Mouse (Mus musculus) forebrain, embryonic 13.5 days (tissue): ENCODE results near the gene Sept1. TPM values are rescaled to one million over a fixed set of nuclear protein-coding genes. Genes with fewer than 3 reads are reported as not detected.

Experiments used
- ATAC-seq: fragments of 200-750 bp; cut with Nextera tagmentation; 2 replicates; pipeline ENCODE4 v1.8.0; 2017
- H3K27ac ChIP-seq: fragments of 300-500 bp; sonication (generic); 2 replicates; pipeline ENCODE4 v1.5.1; 2015; ENCODE audit warnings: inconsistent platforms, mild to moderate bottlenecking, moderate library complexity
- H3K27me3 ChIP-seq: fragments of 300-500 bp; sonication (generic); 2 replicates; pipeline ENCODE4 v1.6.1; 2015; ENCODE audit warnings: mild to moderate bottlenecking, inconsistent platforms
- H3K36me3 ChIP-seq: fragments of 300-500 bp; sonication (generic); 2 replicates; pipeline ENCODE4 v1.6.1; 2015; ENCODE audit warnings: mild to moderate bottlenecking, inconsistent platforms; ENCODE audit not compliant: poor library complexity, severe bottlenecking
- H3K4me1 ChIP-seq: fragments of 300-500 bp; sonication (generic); 2 replicates; pipeline ENCODE4 v1.6.1; 2015; ENCODE audit warnings: inconsistent platforms
- H3K4me2 ChIP-seq: fragments of 300-500 bp; sonication (generic); 2 replicates; pipeline ENCODE4 v1.6.1; 2015; ENCODE audit warnings: inconsistent platforms, mild to moderate bottlenecking, moderate library complexity
- H3K4me3 ChIP-seq: fragments of 300-500 bp; sonication (generic); 2 replicates; pipeline ENCODE4 v1.5.1; 2015; ENCODE audit warnings: mild to moderate bottlenecking, inconsistent platforms
- H3K9ac ChIP-seq: fragments of 300-500 bp; sonication (generic); 2 replicates; pipeline ENCODE4 v1.6.1; 2015; ENCODE audit warnings: mild to moderate bottlenecking, inconsistent platforms
- H3K9me3 ChIP-seq: fragments of 300-500 bp; sonication (generic); replicated peaks from 2 replicates; pipeline ENCODE4 v1.6.1; 2016; ENCODE audit warnings: inconsistent platforms
- WGBS: fragments of 180-500 bp; shearing (Covaris S2); methylation state at CpG from one replicate; pipeline ENCODE4 v1.1.7; 2015; 5-methylcytosine and 5-hydroxymethylcytosine counted together
- polyA plus RNA-seq: library from polyadenylated mRNA; unstranded; fragments of >200 nt; fragmentation: Nextera tagmentation; extraction: Ambion mirVana; gene quantifications from 2 replicates; pipeline ENCODE4 v1.2.1, GENCODE M21; 2015

Sept1 gene
- polyA plus RNA-seq, 1 experiment from 2014 or later = 33.4 TPM

GRCm38 (mm10) chr7:127225147-127225995, 7.6 kb downstream of the Sept1 start:
- 89% methylated on average over 11 of the region's 11 CpGs for WGBS
- H3K36me3 ChIP-seq = peaks cover 20% of the 10 kb centered on the region; the same call in 1 of the 2 replicates
- H3K4me3 ChIP-seq = no peak overlapping the region
- no peak overlapping the region for H3K4me2 ChIP-seq
- H3K4me1 ChIP-seq = peaks cover 9% of the 10 kb centered on the region
- H3K27ac ChIP-seq = no peak overlapping the region
- H3K9me3 ChIP-seq = no peaks in the 10 kb centered on the region
- no peak for ATAC-seq
- no peaks in the 10 kb centered on the region for H3K27me3 ChIP-seq
- H3K9ac ChIP-seq = no peak overlapping the region

GRCm38 (mm10) chr7:127224616-127225015, 8.3 kb downstream of the Sept1 start:
- no peak overlapping the region for H3K4me3 ChIP-seq
- no peaks in the 10 kb centered on the region for H3K27me3 ChIP-seq
- H3K27ac ChIP-seq = no peak overlapping the region
- H3K36me3 ChIP-seq = peaks cover 14% of the 10 kb centered on the region; the same call in 1 of the 2 replicates
- no peaks in the 10 kb centered on the region for H3K9me3 ChIP-seq
- WGBS = 92% methylated on average over 6 of the region's 6 CpGs
- ATAC-seq = no peak
- no peak overlapping the region for H3K9ac ChIP-seq
- H3K4me2 ChIP-seq = no peak overlapping the region
- H3K4me1 ChIP-seq = peaks cover 2% of the 10 kb centered on the region

- Histone ChIP-seq H3K4me3 (no peak overlapping the region), H3K4me1 (no peaks in the 10 kb centered on the region), H3K4me2 (no peak overlapping the region), H3K36me3 (peaks cover 8% of the 10 kb centered on the region; the same call in 1 of the 2 replicates), H3K27me3 (no peaks in the 10 kb centered on the region), H3K9me3 (no peaks in the 10 kb centered on the region), H3K9ac (no peak overlapping the region), H3K27ac (no peak overlapping the region)
- no peak for ATAC-seq
- WGBS = 90% methylated on average over 6 of the region's 6 CpGs
These were observed 9.1 kb downstream of the Sept1 start for GRCm38 (mm10) chr7:127223515-127224478.

GRCm38 (mm10) chr7:127223106-127223505, 9.8 kb downstream of the Sept1 start:
- WGBS = 98% methylated on average over 3 of the region's 3 CpGs
- Histone ChIP-seq H3K4me3 (no peak overlapping the region), H3K9ac (no peak overlapping the region), H3K36me3 (peaks cover 5% of the 10 kb centered on the region; the same call in 1 of the 2 replicates), H3K4me1 (no peaks in the 10 kb centered on the region), H3K27me3 (no peaks in the 10 kb centered on the region), H3K27ac (no peak overlapping the region), H3K4me2 (no peak overlapping the region), H3K9me3 (no peaks in the 10 kb centered on the region)
- ATAC-seq = no peak

- 86% methylated on average over 6 of the region's 6 CpGs for WGBS
- Histone ChIP-seq H3K4me3 (no peak overlapping the region), H3K9ac (no peak overlapping the region), H3K27me3 (no peaks in the 10 kb centered on the region), H3K4me2 (no peak overlapping the region), H3K4me1 (no peaks in the 10 kb centered on the region), H3K27ac (no peak overlapping the region), H3K9me3 (no peaks in the 10 kb centered on the region), H3K36me3 (peaks cover 5% of the 10 kb centered on the region; the same call in 1 of the 2 replicates)
- no peak for ATAC-seq
These were observed 12.5 kb downstream of the Sept1 start for GRCm38 (mm10) chr7:127220440-127220839.

GRCm38 (mm10) chr7:127218670-127219069, 14.3 kb downstream of the Sept1 start:
- Histone ChIP-seq H3K4me1 (peaks cover 5% of the 10 kb centered on the region; the same call in 1 of the 2 replicates), H3K27ac (no peak overlapping the region), H3K4me2 (no peak overlapping the region), H3K36me3 (peaks cover 3% of the 10 kb centered on the region; the same call in 1 of the 2 replicates), H3K27me3 (peaks cover 9% of the 10 kb centered on the region), H3K4me3 (no peak overlapping the region), H3K9ac (no peak overlapping the region), H3K9me3 (no peaks in the 10 kb centered on the region)
- no peak for ATAC-seq
- WGBS = 95% methylated on average over 4 of the region's 4 CpGs

- no peak for ATAC-seq
These were observed 14.9 kb downstream of the Sept1 start for GRCm38 (mm10) chr7:127217901-127218642.

GRCm38 (mm10) chr7:127217475-127217874, 15.5 kb downstream of the Sept1 start:
- Histone ChIP-seq H3K4me2 (no peak overlapping the region), H3K36me3 (no peaks in the 10 kb centered on the region; the same call in 1 of the 2 replicates), H3K27ac (no peak overlapping the region), H3K4me1 (peaks cover 5% of the 10 kb centered on the region; the same call in 1 of the 2 replicates), H3K27me3 (peaks cover 9% of the 10 kb centered on the region), H3K9ac (no peak overlapping the region), H3K9me3 (no peaks in the 10 kb centered on the region), H3K4me3 (no peak overlapping the region)
- WGBS = 94% methylated on average over 6 of the region's 6 CpGs
- no peak for ATAC-seq

More at GRCm38 (mm10) chr7:127217901-127218642, 14.9 kb downstream of the Sept1 start:
- WGBS = 86% methylated on average over 10 of the region's 10 CpGs
- H3K27ac ChIP-seq = no peak overlapping the region
- peaks cover 5% of the 10 kb centered on the region; the same call in 1 of the 2 replicates for H3K4me1 ChIP-seq
- no peak overlapping the region for H3K4me2 ChIP-seq
- H3K36me3 ChIP-seq = no peaks in the 10 kb centered on the region; the same call in 1 of the 2 replicates
- H3K9ac ChIP-seq = no peak overlapping the region
- peaks cover 9% of the 10 kb centered on the region for H3K27me3 ChIP-seq
- H3K4me3 ChIP-seq = no peak overlapping the region
- no peaks in the 10 kb centered on the region for H3K9me3 ChIP-seq

- H3K4me1 ChIP-seq = peaks cover 5% of the 10 kb centered on the region; the same call in 1 of the 2 replicates
- H3K4me3 ChIP-seq = no peak overlapping the region
- H3K9ac ChIP-seq = no peak overlapping the region
- H3K36me3 ChIP-seq = no peaks in the 10 kb centered on the region
- H3K9me3 ChIP-seq = no peaks in the 10 kb centered on the region
- ATAC-seq = no peak
- no peak overlapping the region for H3K27ac ChIP-seq
- no peak overlapping the region for H3K4me2 ChIP-seq
- H3K27me3 ChIP-seq = peaks cover 9% of the 10 kb centered on the region
- 80% methylated on average over 5 of the region's 5 CpGs for whole genome bisulfite sequencing
These were observed 16.6 kb downstream of the Sept1 start for GRCm38 (mm10) chr7:127216307-127216706.

GRCm38 (mm10) chr7:127214981-127215871, 17.7 kb downstream of the Sept1 start:
- peak; percentile 36; the same call in 1 of the 2 replicates for ATAC-seq
- H3K9ac ChIP-seq = peak overlapping the region; percentile 30; the same call in 1 of the 2 replicates
- peaks cover 9% of the 10 kb centered on the region for H3K27me3 ChIP-seq
- WGBS = 29% methylated on average over 33 of the region's 33 CpGs
- H3K4me3 ChIP-seq = peak overlapping the region; percentile 14; the same call in 1 of the 2 replicates
- peaks cover 5% of the 10 kb centered on the region; the same call in 1 of the 2 replicates for H3K4me1 ChIP-seq
- H3K27ac ChIP-seq = no peak overlapping the region
- H3K9me3 ChIP-seq = no peaks in the 10 kb centered on the region
- no peaks in the 10 kb centered on the region for H3K36me3 ChIP-seq
- peak overlapping the region; percentile 48 for H3K4me2 ChIP-seq
